Mouse (Mus musculus) MEL (cell line): Measurements from ENCODE around the gene Ddx49. TPM values are rescaled to one million over a fixed set of nuclear protein-coding genes. Genes with fewer than 3 reads are reported as not detected.
A peak's percentile ranks its signal among the peaks of the same experiment; 100 is the strongest.

ENCODE experiments used
- DNase-seq: peaks from one replicate; pipeline ENCODE4 v3.0.0; 2011; ENCODE audit warnings: low read depth, low spot score
- H3K27ac ChIP-seq: 2 replicates; pipeline ENCODE4 v1.5.1; 2012; ENCODE audit warnings: low read depth, mild to moderate bottlenecking, control low read depth, low read length, moderate library complexity; ENCODE audit not compliant: control insufficient read depth
- H3K27me3 ChIP-seq, 2 experiments: fragments of 150-350 bp in 1 of 2; sonication (generic) in 1 of 2; 2 replicates each; pipeline ENCODE4 v1.6.1; 2012; ENCODE audit warnings: low read length in 2 of 2, mild to moderate bottlenecking in 2 of 2, improper control_type of control experiment in 1 of 2, moderate library complexity in 1 of 2; ENCODE audit not compliant: insufficient read depth in 2 of 2, control insufficient read depth in 1 of 2
- H3K36me3 ChIP-seq, 2 experiments: 2 replicates each; pipeline ENCODE4 v1.6.1; 2012 to 2014; ENCODE audit warnings: low read length in 2 of 2, improper control_type of control experiment in 1 of 2, inconsistent platforms in 1 of 2, mild to moderate bottlenecking in 1 of 2; ENCODE audit not compliant: insufficient read depth in 2 of 2, control insufficient read depth in 1 of 2
- H3K4me1 ChIP-seq, 2 experiments: fragments of 150-350 bp in 1 of 2; sonication (generic) in 1 of 2; 2 replicates each; pipeline ENCODE4 v1.6.1; 2012; ENCODE audit warnings: low read length in 2 of 2, improper control_type of control experiment in 1 of 2, mild to moderate bottlenecking in 1 of 2; ENCODE audit not compliant: insufficient read depth in 2 of 2, control insufficient read depth in 1 of 2
- H3K4me3 ChIP-seq, 2 experiments: fragments of 150-350 bp in 1 of 2; sonication (generic) in 1 of 2; 2 replicates each; pipeline ENCODE4 v1.5.1; 2012; ENCODE audit warnings: low read depth in 2 of 2, low read length in 2 of 2, mild to moderate bottlenecking in 2 of 2, moderate library complexity in 2 of 2, control low read depth in 1 of 2, improper control_type of control experiment in 1 of 2; ENCODE audit not compliant: control insufficient read depth in 1 of 2, insufficient read depth in 1 of 2
- H3K79me2 ChIP-seq: 2 replicates; pipeline ENCODE4 v1.6.1; 2012; ENCODE audit warnings: mild to moderate bottlenecking, low read length, moderate library complexity; ENCODE audit not compliant: control insufficient read depth, poor library complexity, insufficient read depth
- H3K9ac ChIP-seq: 2 replicates; pipeline ENCODE4 v1.6.1; 2012; ENCODE audit warnings: low read depth, mild to moderate bottlenecking, control low read depth, low read length, moderate library complexity; ENCODE audit not compliant: control insufficient read depth, poor library complexity, severe bottlenecking
- H3K9me3 ChIP-seq: fragments of 150-350 bp; sonication (generic); replicated peaks from 2 replicates; pipeline ENCODE4 v1.6.1; 2012; ENCODE audit warnings: mild to moderate bottlenecking, low read length, improper control_type of control experiment, moderate library complexity; ENCODE audit not compliant: insufficient read depth
- BHLHE40 ChIP-seq: IDR thresholded peaks from 2 replicates; pipeline ENCODE4 v1.6.1; 2012; ENCODE audit warnings: low read depth, mild to moderate bottlenecking, inconsistent platforms, low read length, improper control_type of control experiment, borderline replicate concordance
- CHD1 ChIP-seq: IDR thresholded peaks from 2 replicates; pipeline ENCODE4 v1.6.1; 2012; ENCODE audit warnings: low read depth, mild to moderate bottlenecking, inconsistent platforms, low read length, improper control_type of control experiment
- CHD2 ChIP-seq: IDR thresholded peaks from 2 replicates; pipeline ENCODE4 v1.6.1; 2011; ENCODE audit warnings: low read length, improper control_type of control experiment
- CTCF ChIP-seq, 3 experiments: IDR thresholded peaks in 2 of 3; conservative IDR thresholded peaks in 1 of 3; 2 replicates each; pipeline ENCODE4 v1.5.1; 2011 to 2012; ENCODE audit warnings: low read length in 3 of 3, low read depth in 2 of 3, mild to moderate bottlenecking in 2 of 3, improper control_type of control experiment in 1 of 3, inconsistent platforms in 1 of 3, mixed read lengths in 1 of 3, moderate library complexity in 1 of 3; ENCODE audit not compliant: control insufficient read depth in 1 of 3, insufficient read depth in 1 of 3, poor library complexity in 1 of 3, severe bottlenecking in 1 of 3
- E2F4 ChIP-seq: IDR thresholded peaks from 2 replicates; pipeline ENCODE4 v1.6.1; 2011; ENCODE audit warnings: low read depth, low read length, improper control_type of control experiment, borderline replicate concordance
- ELF1 ChIP-seq: IDR thresholded peaks from 2 replicates; pipeline ENCODE4 v1.6.1; 2014; ENCODE audit warnings: low read depth, mild to moderate bottlenecking, inconsistent platforms, low read length, improper control_type of control experiment, moderate library complexity
- EP300 ChIP-seq, 2 experiments: IDR thresholded peaks; 2 replicates each; pipeline ENCODE4 v1.6.1; 2011; ENCODE audit warnings: improper control_type of control experiment in 2 of 2, low read length in 2 of 2, low read depth in 1 of 2, mild to moderate bottlenecking in 1 of 2
- ETS1 ChIP-seq: IDR thresholded peaks from 2 replicates; pipeline ENCODE4 v1.6.1; 2012; ENCODE audit warnings: low read depth, mild to moderate bottlenecking, inconsistent platforms, low read length, improper control_type of control experiment, moderate library complexity
- GABPA ChIP-seq: IDR thresholded peaks from 2 replicates; pipeline ENCODE4 v1.6.1; 2012; ENCODE audit warnings: low read depth, mild to moderate bottlenecking, inconsistent platforms, low read length, improper control_type of control experiment, moderate library complexity
- HCFC1 ChIP-seq: IDR thresholded peaks from 2 replicates; pipeline ENCODE4 v1.6.1; 2012; ENCODE audit warnings: low read depth, mild to moderate bottlenecking, inconsistent platforms, low read length, improper control_type of control experiment, moderate library complexity
- JUND ChIP-seq: IDR thresholded peaks from 2 replicates; pipeline ENCODE4 v1.6.1; 2011; ENCODE audit warnings: low read depth, mild to moderate bottlenecking, improper control_type of control experiment, low read length
- KAT2A ChIP-seq: conservative IDR thresholded peaks from 2 replicates; pipeline ENCODE4 v1.6.1; 2012; ENCODE audit warnings: low read depth, low read length, improper control_type of control experiment, inconsistent platforms
- MAFK ChIP-seq: IDR thresholded peaks from 2 replicates; pipeline ENCODE4 v1.6.1; 2011; ENCODE audit warnings: low read depth, mild to moderate bottlenecking, low read length, improper control_type of control experiment, borderline replicate concordance
- MAX ChIP-seq: IDR thresholded peaks from 2 replicates; pipeline ENCODE4 v1.6.1; 2011; ENCODE audit warnings: low read length, improper control_type of control experiment
- MAZ ChIP-seq: IDR thresholded peaks from 2 replicates; pipeline ENCODE4 v1.6.1; 2012; ENCODE audit warnings: low read depth, mild to moderate bottlenecking, inconsistent platforms, low read length, improper control_type of control experiment
- MEF2A ChIP-seq: IDR thresholded peaks from 2 replicates; pipeline ENCODE4 v1.6.1; 2014; ENCODE audit warnings: low read depth, mild to moderate bottlenecking, inconsistent platforms, low read length, improper control_type of control experiment; ENCODE audit not compliant: poor library complexity, insufficient replicate concordance, severe bottlenecking; ENCODE audit errors: extremely low read depth
- MXI1 ChIP-seq: IDR thresholded peaks from 2 replicates; pipeline ENCODE4 v1.6.1; 2011; ENCODE audit warnings: mild to moderate bottlenecking, low read depth, low read length, improper control_type of control experiment
- MYB ChIP-seq: IDR thresholded peaks from 2 replicates; pipeline ENCODE4 v1.6.1; 2011; ENCODE audit warnings: mild to moderate bottlenecking, low read depth, low read length, improper control_type of control experiment
- MYC ChIP-seq: IDR thresholded peaks from 2 replicates; pipeline ENCODE4 v1.6.1; 2011; ENCODE audit warnings: low read depth, mild to moderate bottlenecking, low read length, improper control_type of control experiment, moderate library complexity
- NELFE ChIP-seq: IDR thresholded peaks from 2 replicates; pipeline ENCODE4 v1.6.1; 2011; ENCODE audit warnings: low read depth, low read length, improper control_type of control experiment
- NRF1 ChIP-seq: IDR thresholded peaks from 2 replicates; pipeline ENCODE4 v1.6.1; 2014; ENCODE audit warnings: low read depth, mild to moderate bottlenecking, inconsistent platforms, low read length, improper control_type of control experiment, moderate library complexity; ENCODE audit not compliant: poor library complexity, insufficient read depth, severe bottlenecking
- POLR2A ChIP-seq, 2 experiments: IDR thresholded peaks; 2 replicates each; pipeline ENCODE4 v1.6.1; 2011 to 2012; ENCODE audit warnings: low read length in 2 of 2, mild to moderate bottlenecking in 2 of 2, control low read depth in 1 of 2, improper control_type of control experiment in 1 of 2, low read depth in 1 of 2, moderate library complexity in 1 of 2; ENCODE audit not compliant: control insufficient read depth in 1 of 2, insufficient read depth in 1 of 2, poor library complexity in 1 of 2
- POLR2AphosphoS2 ChIP-seq: IDR thresholded peaks from 2 replicates; pipeline ENCODE4 v1.6.1; 2011; ENCODE audit warnings: low read length, improper control_type of control experiment
- POLR2AphosphoS5 ChIP-seq: IDR thresholded peaks from 2 replicates; pipeline ENCODE4 v1.6.1; 2012; ENCODE audit warnings: low read depth, borderline replicate concordance, mild to moderate bottlenecking, inconsistent platforms, low read length, moderate library complexity, mixed read lengths
- RAD21 ChIP-seq: IDR thresholded peaks from 2 replicates; pipeline ENCODE4 v1.6.1; 2011; ENCODE audit warnings: mild to moderate bottlenecking, low read depth, low read length, improper control_type of control experiment
- RCOR1 ChIP-seq: IDR thresholded peaks from 2 replicates; pipeline ENCODE4 v1.6.1; 2012; ENCODE audit warnings: low read depth, mild to moderate bottlenecking, inconsistent platforms, low read length, improper control_type of control experiment
- SIN3A ChIP-seq: IDR thresholded peaks from 2 replicates; pipeline ENCODE4 v1.6.1; 2012; ENCODE audit warnings: low read length, improper control_type of control experiment, inconsistent platforms
- SMC3 ChIP-seq: IDR thresholded peaks from 2 replicates; pipeline ENCODE4 v1.6.1; 2011; ENCODE audit warnings: low read depth, low read length, improper control_type of control experiment
- TAL1 ChIP-seq: IDR thresholded peaks from 2 replicates; pipeline ENCODE4 v1.6.1; 2012; ENCODE audit warnings: mild to moderate bottlenecking, inconsistent platforms, low read length, moderate library complexity, mixed read lengths
- TBP ChIP-seq: IDR thresholded peaks from 2 replicates; pipeline ENCODE4 v1.8.0; 2011; ENCODE audit warnings: low read depth, low read length, improper control_type of control experiment
- TCF12 ChIP-seq: IDR thresholded peaks from 2 replicates; pipeline ENCODE4 v1.6.1; 2014; ENCODE audit warnings: low read depth, mild to moderate bottlenecking, inconsistent platforms, low read length, improper control_type of control experiment, moderate library complexity
- UBTF ChIP-seq: IDR thresholded peaks from 2 replicates; pipeline ENCODE4 v1.6.1; 2012; ENCODE audit warnings: low read depth, mild to moderate bottlenecking, inconsistent platforms, low read length, improper control_type of control experiment, moderate library complexity, borderline replicate concordance; ENCODE audit not compliant: insufficient read depth
- USF1 ChIP-seq: IDR thresholded peaks from 2 replicates; pipeline ENCODE4 v1.6.1; 2014; ENCODE audit warnings: low read depth, mild to moderate bottlenecking, inconsistent platforms, low read length, improper control_type of control experiment, moderate library complexity
- ZC3H11A ChIP-seq: IDR thresholded peaks from 2 replicates; pipeline ENCODE4 v1.6.1; 2012; ENCODE audit warnings: low read depth, mild to moderate bottlenecking, inconsistent platforms, low read length, improper control_type of control experiment
- ZMIZ1 ChIP-seq: IDR thresholded peaks from 2 replicates; pipeline ENCODE4 v1.6.1; 2012; ENCODE audit warnings: low read depth, mild to moderate bottlenecking, inconsistent platforms, low read length, improper control_type of control experiment, moderate library complexity
- ZNF384 ChIP-seq: IDR thresholded peaks from 2 replicates; pipeline ENCODE4 v1.6.1; 2012; ENCODE audit warnings: low read depth, mild to moderate bottlenecking, inconsistent platforms, low read length, improper control_type of control experiment
- polyA plus RNA-seq, 2 experiments: library from polyadenylated mRNA; stranded (reverse) in 1 of 2; unstranded in 1 of 2; fragments of >175 nt in 1 of 2; fragments of >200 nt in 1 of 2; gene quantifications; 2 replicates each; pipeline versions ENCODE4 v1.2.1 to v1.2.4; 2012; ENCODE audit warnings: low replicate concordance in 2 of 2, low read depth in 1 of 2; ENCODE audit not compliant: insufficient read length in 2 of 2, insufficient read depth in 1 of 2, missing spikeins in 1 of 2
- total RNA-seq: library from RNA; depleted of rRNA; stranded (reverse); fragments of 300-350 nt; gene quantifications from 2 replicates; pipeline ENCODE4 v1.2.3, GENCODE M21; 2012

The Ddx49 gene
- total and polyA plus RNA-seq, 3 experiments = 102 to 116 TPM; not detected in 1

DNA sequence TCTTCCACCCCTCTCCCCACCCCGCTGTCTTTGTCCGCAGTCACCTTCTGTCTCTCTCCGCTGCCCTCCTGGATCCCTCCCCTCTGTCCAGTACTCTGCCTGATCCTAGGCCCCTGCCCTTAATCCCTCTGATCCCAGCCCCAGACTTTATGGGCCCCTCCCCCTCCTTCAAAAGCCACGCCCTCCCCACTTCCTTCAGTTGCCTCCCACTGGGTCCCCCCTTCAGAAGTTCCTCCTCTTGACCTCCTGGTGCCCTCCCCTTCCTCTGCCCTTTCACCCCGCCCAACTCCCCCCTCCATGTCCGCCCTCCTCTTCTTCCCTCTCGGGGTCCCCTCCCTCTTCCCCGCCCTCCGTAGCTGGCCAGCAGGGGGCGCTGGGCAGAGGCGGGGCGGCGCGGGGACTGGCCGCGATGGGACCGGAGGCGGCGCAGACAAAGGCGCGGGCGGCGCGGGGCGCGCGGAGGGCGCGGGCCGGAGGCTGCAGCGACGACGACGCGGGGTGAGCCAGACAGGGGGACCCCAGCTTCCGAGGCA, 19.6 kb downstream of the Ddx49 start, which contains the start of gene Homer3:
Gene Homer3, plus strand, starts transcription at position 225 of the 533 bp plus-strand sequence.
- Histone ChIP-seq H3K9me3 (no peaks in the 10 kb centered on the region), H3K4me3 (peak within 1 kb of the TSS; percentile 89 to 90), H3K27me3 (no peaks in the 10 kb centered on the region), H3K27ac (peak within 1 kb of the TSS; percentile 39; the same call in 1 of the 2 replicates), H3K36me3 (peaks cover 0 to 2% of the 10 kb centered on the region in 2 experiments; a peak in 2 of 4 replicates), H3K4me1 (peaks cover 0 to 10% of the 10 kb centered on the region in 2 experiments; a peak in 3 of 4 replicates), H3K79me2 (peaks cover 5% of the 10 kb centered on the region; the same call in 1 of the 2 replicates), H3K9ac (peak within 1 kb of the TSS; percentile 97)
- peak; percentile 94 for DNase-seq
- TF ChIP-seq SIN3A (no peak; the same call in 1 of the 2 replicates), JUND (no peak), MEF2A (no peak), ELF1 (peak; percentile 78), POLR2AphosphoS2 (no peak), NRF1 (peak; percentile 46; the same call in 1 of the 2 replicates), BHLHE40 (no peak), UBTF (peak; percentile 52; the same call in 1 of the 2 replicates), TBP (no peak), POLR2A (IDR thresholded peaks at IDR 0.05; ENCODE audit: control insufficient read depth in 1 of 2, insufficient read depth in 1 of 2, low read depth in 1 of 2, low read length in 2 of 2, poor library complexity in 1 of 2) (peak; percentile 35 to 76; a peak in 3 of 4 replicates), E2F4 (no peak), TCF12 (peak; percentile 43), CTCF (IDR thresholded peaks at IDR 0.05 in 2 of 3, conservative IDR thresholded peaks at IDR 0.05 in 1 of 3; ENCODE audit: control insufficient read depth in 1 of 3, insufficient read depth in 1 of 3, low read depth in 2 of 3, low read length in 3 of 3, poor library complexity in 1 of 3, severe bottlenecking in 1 of 3) (peak in 2 of 3 experiments; percentile 81 to 99; a peak in 5 of 6 replicates), MAZ (peak; percentile 99), CHD2 (peak; percentile 58; the same call in 1 of the 2 replicates), MYB (no peak; the same call in 1 of the 2 replicates), ZMIZ1 (0 out of 2 replicates have a peak, but pooled peaks have one; percentile 40), MAX (no peak), ZNF384 (0 out of 2 replicates have a peak, but pooled peaks have one; percentile 18), RCOR1 (no peak), HCFC1 (peak; percentile 81), ZC3H11A (peak; percentile 1; the same call in 1 of the 2 replicates), TAL1 (no peak), MYC (no peak), GABPA (no peak), USF1 (no peak), CHD1 (no peak), POLR2AphosphoS5 (no peak), NELFE (peak; percentile 62; the same call in 1 of the 2 replicates), EP300 (IDR thresholded peaks at IDR 0.05; ENCODE audit: low read depth in 1 of 2, low read length in 2 of 2) (peak in 1 of 2 experiments; percentile 43; a peak in 2 of 4 replicates), KAT2A (no peak; the same call in 1 of the 2 replicates), RAD21 (no peak; the same call in 1 of the 2 replicates), SMC3 (peak; percentile 46), MAFK (no peak), MXI1 (peak; percentile 42; the same call in 1 of the 2 replicates), ETS1 (peak; percentile 36; the same call in 1 of the 2 replicates)
